Mouse (Mus musculus) limb, embryonic 14.5 days (tissue): Measurements from ENCODE around the gene Cstad. TPM values are rescaled to one million over a fixed set of nuclear protein-coding genes. Genes with fewer than 3 reads are reported as not detected.
A peak's percentile ranks its signal among the peaks of the same experiment; 100 is the strongest.

Source experiments
- ATAC-seq: fragments of 200-750 bp; cut with Nextera tagmentation; 2 replicates; pipeline ENCODE4 v1.8.0; 2017; ENCODE audit warnings: low read depth, moderate number of reproducible peaks, moderate TSS enrichment; ENCODE audit not compliant: low FRiP score
- DNase-seq: peaks from one replicate; pipeline ENCODE4 v3.0.0-alpha.2; 2015; ENCODE audit warnings: low spot score
- H3K27ac ChIP-seq: fragments of 300-500 bp; sonication (generic); replicated peaks from 2 replicates; pipeline ENCODE4 v1.5.1; 2014; ENCODE audit warnings: low read depth, mild to moderate bottlenecking, low read length, moderate library complexity, mixed read lengths
- H3K27me3 ChIP-seq: fragments of 300-500 bp; sonication (generic); 2 replicates; pipeline ENCODE4 v1.6.1; 2014; ENCODE audit warnings: low read length, mixed read lengths; ENCODE audit not compliant: control insufficient read depth, insufficient read depth
- H3K36me3 ChIP-seq: fragments of 300-500 bp; sonication (generic); 2 replicates; pipeline ENCODE4 v1.6.1; 2014; ENCODE audit warnings: mild to moderate bottlenecking, low read length, moderate library complexity, mixed read lengths; ENCODE audit not compliant: control insufficient read depth, insufficient read depth
- H3K4me1 ChIP-seq: fragments of 300-500 bp; sonication (generic); 2 replicates; pipeline ENCODE4 v1.6.1; 2014; ENCODE audit warnings: antibody characterized with exemption, low read length, mixed read lengths; ENCODE audit not compliant: control insufficient read depth, insufficient read depth
- H3K4me2 ChIP-seq: fragments of 300-500 bp; sonication (generic); replicated peaks from 2 replicates; pipeline ENCODE4 v1.6.1; 2014; ENCODE audit warnings: low read depth, mild to moderate bottlenecking, low read length, moderate library complexity; ENCODE audit not compliant: severe bottlenecking
- H3K4me3 ChIP-seq: fragments of 300-500 bp; sonication (generic); replicated peaks from 2 replicates; pipeline ENCODE4 v1.5.1; 2014; ENCODE audit warnings: low read length
- H3K9ac ChIP-seq: fragments of 300-500 bp; sonication (generic); 2 replicates; pipeline ENCODE4 v1.6.1; 2014; ENCODE audit warnings: mild to moderate bottlenecking, low read depth, low read length, moderate library complexity; ENCODE audit not compliant: severe bottlenecking
- H3K9me3 ChIP-seq: fragments of 300-500 bp; sonication (generic); 2 replicates; pipeline ENCODE4 v1.6.1; 2016; ENCODE audit warnings: low read length; ENCODE audit not compliant: control insufficient read depth
- POLR2A ChIP-seq: fragments of 200-500 bp; IDR thresholded peaks from 2 replicates; pipeline ENCODE4 v1.8.0; 2012; ENCODE audit warnings: inconsistent platforms, mild to moderate bottlenecking, moderate library complexity, borderline replicate concordance; ENCODE audit not compliant: insufficient read depth, insufficient read length; ENCODE audit errors: extremely low read depth
- WGBS: fragments of 180-500 bp; shearing (Covaris S2); extraction: QIAGEN DNeasy Blood & Tissue Kit; methylation state at CpG from one replicate; pipeline ENCODE4 v1.1.7; 2014; 5-methylcytosine and 5-hydroxymethylcytosine counted together
- polyA plus RNA-seq, 2 experiments: library from polyadenylated mRNA; depleted of rRNA in 1 of 2; stranded (reverse) in 1 of 2; unstranded in 1 of 2; fragments of >200 nt; fragmentation: Nextera tagmentation in 1 of 2; extraction: Ambion mirVana in 1 of 2; gene quantifications; 2 replicates each; pipeline versions ENCODE4 v1.2.1 to v1.2.3; 2012 to 2014

Cstad gene
- polyA plus RNA-seq, 2 experiments, result 1.3 to 3.1 TPM

DNA sequence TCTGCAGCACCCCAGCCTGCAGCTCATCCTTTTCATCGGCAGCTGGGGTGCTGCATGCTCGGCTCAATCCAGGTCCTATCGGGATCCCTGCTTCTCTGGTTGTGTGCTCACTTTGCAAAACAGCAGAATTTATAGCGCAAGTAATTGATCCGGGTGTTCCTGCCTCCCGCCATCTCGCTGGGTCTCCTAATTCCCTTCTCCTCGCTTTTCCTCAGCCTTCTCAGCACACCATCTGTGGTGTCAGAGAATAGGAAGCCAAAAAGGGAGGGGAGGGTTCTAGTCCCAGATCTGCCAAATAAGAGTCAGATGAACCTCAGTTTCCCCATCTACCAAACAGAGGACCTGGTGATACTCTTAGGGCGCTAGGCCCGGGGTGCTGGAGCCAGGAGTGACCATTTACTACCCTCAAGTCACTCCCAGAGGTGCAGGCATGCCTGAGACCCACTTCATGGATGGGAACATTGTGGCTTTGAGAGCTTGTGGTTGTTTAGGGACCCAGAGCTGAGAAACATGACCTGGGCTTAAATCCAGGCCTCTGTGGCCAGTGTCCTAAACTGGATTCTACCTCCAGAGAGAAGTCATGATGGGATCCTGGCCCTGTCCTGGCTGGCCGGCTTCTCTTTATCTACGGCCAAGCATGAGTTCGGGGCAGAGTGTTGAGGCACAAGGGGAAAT lies 1.1 kb upstream of the Cstad start:
- no peaks in the 10 kb centered on the region for H3K36me3 ChIP-seq
- TF ChIP-seq POLR2A, result no peak
- peak overlapping the region; percentile 62 for H3K9ac ChIP-seq
- WGBS, result 67% methylated on average over 13 of the region's 13 CpGs
- H3K27me3 ChIP-seq, result no peaks in the 10 kb centered on the region
- peak overlapping the region; percentile 94 for H3K27ac ChIP-seq
- peak overlapping the region; percentile 74 for H3K4me2 ChIP-seq
- DNase-seq, result no peak
- no peaks in the 10 kb centered on the region for H3K9me3 ChIP-seq
- peak overlapping the region; percentile 49; the same call in 1 of the 2 replicates for H3K4me3 ChIP-seq
- H3K4me1 ChIP-seq, result peaks cover 25% of the 10 kb centered on the region
- ATAC-seq, result no peak

GRCm38 (mm10) chr2:30595796-30596195 lies 956 bp downstream of the Cstad start:
- H3K27me3 ChIP-seq, result no peaks in the 10 kb centered on the region
- TF ChIP-seq POLR2A, result no peak
- WGBS, result 77% methylated on average over 4 of the region's 4 CpGs
- H3K9ac ChIP-seq, result no peak overlapping the region
- no peaks in the 10 kb centered on the region for H3K9me3 ChIP-seq
- DNase-seq (no peak), ATAC-seq (no peak)
- peak overlapping the region; percentile 74 for H3K4me2 ChIP-seq
- H3K27ac ChIP-seq, result peak overlapping the region; percentile 94
- H3K4me3 ChIP-seq, result no peak overlapping the region
- H3K4me1 ChIP-seq, result peaks cover 32% of the 10 kb centered on the region
- no peaks in the 10 kb centered on the region for H3K36me3 ChIP-seq

DNA sequence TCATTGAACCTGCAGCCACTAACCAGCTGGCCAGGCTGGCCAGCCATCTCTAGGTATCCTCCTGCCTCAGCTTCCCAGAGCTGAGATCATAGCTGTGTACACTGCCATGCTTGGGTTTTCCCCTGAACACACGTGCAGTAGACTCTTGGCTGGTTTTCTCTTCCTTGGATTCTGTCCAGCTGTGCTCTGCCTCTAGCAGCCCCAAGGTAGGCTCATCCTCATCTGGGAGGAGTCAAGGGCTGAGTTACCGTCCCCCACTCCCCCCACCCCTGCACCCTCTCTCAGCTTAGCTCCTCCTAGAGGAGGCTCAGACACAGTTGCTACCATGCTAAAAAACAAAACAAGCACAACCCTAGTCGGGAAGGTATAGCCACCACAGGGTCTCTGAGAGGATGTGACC lies 4.8 kb downstream of the Cstad start:
- Histone ChIP-seq H3K4me2 (no peak overlapping the region), H3K9ac (no peak overlapping the region), H3K4me1 (peaks cover 36% of the 10 kb centered on the region), H3K27ac (peak overlapping the region; percentile 91), H3K36me3 (no peaks in the 10 kb centered on the region), H3K4me3 (no peak overlapping the region), H3K27me3 (no peaks in the 10 kb centered on the region), H3K9me3 (no peaks in the 10 kb centered on the region)
- ATAC-seq (no peak), DNase-seq (no peak)
- TF ChIP-seq POLR2A, result no peak
- WGBS, result 62% methylated on average over 3 of the region's 3 CpGs

- no peak for ATAC-seq
- peaks cover 41% of the 10 kb centered on the region for H3K4me1 ChIP-seq
- H3K9ac ChIP-seq, result peak overlapping the region; percentile 40
- H3K4me2 ChIP-seq, result peak overlapping the region; percentile 41
- H3K36me3 ChIP-seq, result no peaks in the 10 kb centered on the region
- no peak for DNase-seq
- 9% methylated on average over 9 of the region's 9 CpGs for WGBS
- H3K4me3 ChIP-seq, result no peak overlapping the region; the same call in 1 of the 2 replicates
- TF ChIP-seq POLR2A, result no peak
- no peaks in the 10 kb centered on the region for H3K27me3 ChIP-seq
- H3K27ac ChIP-seq, result peak overlapping the region; percentile 91
- H3K9me3 ChIP-seq, result no peaks in the 10 kb centered on the region
Measured at GRCm38 (mm10) chr2:30600291-30600690, 5.5 kb downstream of the Cstad start.

DNA sequence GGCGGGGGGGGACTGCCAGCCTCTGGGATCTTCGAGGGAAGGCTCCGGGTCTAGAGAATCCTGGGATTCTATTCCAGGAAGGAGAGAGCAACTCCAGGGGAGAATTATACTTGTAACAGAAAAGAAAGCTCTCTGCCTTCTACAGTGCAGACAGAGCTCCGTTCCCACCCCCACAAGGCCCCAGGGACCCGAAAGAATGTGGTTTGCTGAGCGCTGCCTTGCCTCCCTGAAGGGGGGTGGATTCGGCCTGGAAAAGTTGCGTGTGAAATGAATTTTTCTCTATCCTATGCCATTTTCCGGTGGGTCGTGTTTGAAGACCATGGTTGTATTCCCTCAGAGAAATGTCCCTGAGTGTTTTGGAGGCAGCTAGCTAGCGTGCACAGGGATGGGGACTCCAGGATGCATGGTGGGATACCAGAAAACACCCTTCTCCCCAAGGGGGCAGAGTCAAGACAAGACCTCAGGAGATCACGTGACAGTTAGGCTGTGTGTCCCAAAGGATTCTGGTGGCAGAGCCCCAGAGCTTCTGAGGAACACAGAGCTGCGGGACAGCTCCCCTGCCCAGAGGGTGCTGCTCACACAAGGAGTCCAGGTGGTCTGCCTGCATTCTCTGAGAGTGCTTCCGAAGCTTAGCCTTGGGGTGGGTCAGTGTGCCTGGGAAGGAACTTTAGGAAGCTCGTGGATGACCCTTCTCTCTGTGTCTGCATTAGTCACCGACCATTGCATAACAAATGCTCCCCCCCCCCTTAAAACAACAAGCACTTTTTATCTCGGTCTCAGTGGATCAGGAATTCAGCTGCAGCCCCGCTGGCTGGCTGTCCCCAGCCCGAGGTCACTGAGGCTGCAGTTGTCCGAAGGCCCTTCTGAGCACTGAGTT lies 6.4 kb downstream of the Cstad start:
- H3K27me3 ChIP-seq, result no peaks in the 10 kb centered on the region
- H3K4me2 ChIP-seq, result peak overlapping the region; percentile 41
- H3K4me3 ChIP-seq, result no peak overlapping the region; the same call in 1 of the 2 replicates
- H3K9ac ChIP-seq, result peak overlapping the region; percentile 40
- ATAC-seq (peak; percentile 42; the same call in 1 of the 2 replicates), DNase-seq (peak; percentile 88)
- TF ChIP-seq POLR2A, result no peak
- 11% methylated on average over 19 of the region's 20 CpGs for WGBS
- H3K4me1 ChIP-seq, result peaks cover 45% of the 10 kb centered on the region
- H3K36me3 ChIP-seq, result no peaks in the 10 kb centered on the region
- peak overlapping the region; percentile 91 for H3K27ac ChIP-seq
- no peaks in the 10 kb centered on the region for H3K9me3 ChIP-seq
